Mouse (Mus musculus): ENCODE results near the gene Hmgcs1. TPM values are rescaled to one million over a fixed set of nuclear protein-coding genes. Genes with fewer than 3 reads are reported as not detected.

Hmgcs1 gene
- polyA plus RNA-seq, 1 experiment from 2014 or later = 202 TPM

GRCm38 (mm10) chr13:119712463-119712862 is 22.3 kb downstream of the Hmgcs1 start:
- Histone ChIP-seq H3K4me3 (ENCODE audit: low read length) (no peak overlapping the region), H3K4me2 (replicated peaks; ENCODE audit: low read depth, low read length) (no peak overlapping the region), H3K4me1 (ENCODE audit: insufficient read depth, low read length) (no peaks in the 10 kb centered on the region), H3K9me3 (ENCODE audit: low read length) (no peaks in the 10 kb centered on the region), H3K27me3 (ENCODE audit: insufficient read depth, low read length) (no peaks in the 10 kb centered on the region), H3K36me3 (ENCODE audit: insufficient read depth, low read length) (peaks cover 9% of the 10 kb centered on the region; the same call in 1 of the 2 replicates), H3K27ac (ENCODE audit: low read length) (no peak overlapping the region), H3K9ac (replicated peaks; ENCODE audit: low read length) (no peak overlapping the region)
- no peak for ATAC-seq (ENCODE audit: low FRiP score, low TSS enrichment)
- WGBS = 90% methylated on average over 11 of the region's 11 CpGs

- Histone ChIP-seq H3K36me3 (ENCODE audit: insufficient read depth, low read length) (peaks cover 9% of the 10 kb centered on the region; the same call in 1 of the 2 replicates), H3K9me3 (ENCODE audit: low read length) (no peaks in the 10 kb centered on the region), H3K4me2 (replicated peaks; ENCODE audit: low read depth, low read length) (no peak overlapping the region), H3K4me3 (ENCODE audit: low read length) (no peak overlapping the region), H3K27me3 (ENCODE audit: insufficient read depth, low read length) (no peaks in the 10 kb centered on the region), H3K4me1 (ENCODE audit: insufficient read depth, low read length) (no peaks in the 10 kb centered on the region), H3K9ac (replicated peaks; ENCODE audit: low read length) (no peak overlapping the region), H3K27ac (ENCODE audit: low read length) (no peak overlapping the region)
- ATAC-seq (ENCODE audit: low FRiP score, low TSS enrichment) = no peak
- 66% methylated on average over 8 of the region's 8 CpGs for WGBS
Observed at GRCm38 (mm10) chr13:119713107-119713787, 23.1 kb downstream of the Hmgcs1 start.

DNA sequence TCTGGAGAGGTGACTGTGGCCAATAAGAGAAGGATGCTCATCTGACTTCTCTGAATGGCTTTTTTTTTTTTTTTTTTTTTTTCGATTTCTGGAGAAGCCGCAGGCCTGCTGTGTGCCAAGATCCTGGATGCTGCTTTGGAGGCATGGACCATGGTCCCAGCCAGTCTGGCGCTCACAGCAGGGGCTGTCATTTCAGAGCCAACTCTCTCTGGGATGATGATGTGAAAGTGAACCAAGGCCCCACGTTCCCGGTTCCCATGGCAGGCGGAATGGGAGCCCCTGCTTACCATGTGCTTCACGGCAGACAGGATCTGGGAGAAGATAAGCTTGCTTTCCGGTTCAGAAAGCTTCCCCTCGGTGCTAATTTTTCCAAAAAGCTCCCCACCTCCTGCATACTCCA is 23.6 kb downstream of the Hmgcs1 start:
- no peak overlapping the region for H3K9ac ChIP-seq (replicated peaks; ENCODE audit: low read length)
- peaks cover 9% of the 10 kb centered on the region; the same call in 1 of the 2 replicates for H3K36me3 ChIP-seq (ENCODE audit: insufficient read depth, low read length)
- WGBS = 74% methylated on average over 9 of the region's 9 CpGs
- no peak overlapping the region for H3K4me2 ChIP-seq (replicated peaks; ENCODE audit: low read depth, low read length)
- no peaks in the 10 kb centered on the region for H3K27me3 ChIP-seq (ENCODE audit: insufficient read depth, low read length)
- no peaks in the 10 kb centered on the region for H3K4me1 ChIP-seq (ENCODE audit: insufficient read depth, low read length)
- ATAC-seq (ENCODE audit: low FRiP score, low TSS enrichment) = no peak
- no peak overlapping the region for H3K4me3 ChIP-seq (ENCODE audit: low read length)
- no peak overlapping the region for H3K27ac ChIP-seq (ENCODE audit: low read length)
- H3K9me3 ChIP-seq (ENCODE audit: low read length) = no peaks in the 10 kb centered on the region

DNA sequence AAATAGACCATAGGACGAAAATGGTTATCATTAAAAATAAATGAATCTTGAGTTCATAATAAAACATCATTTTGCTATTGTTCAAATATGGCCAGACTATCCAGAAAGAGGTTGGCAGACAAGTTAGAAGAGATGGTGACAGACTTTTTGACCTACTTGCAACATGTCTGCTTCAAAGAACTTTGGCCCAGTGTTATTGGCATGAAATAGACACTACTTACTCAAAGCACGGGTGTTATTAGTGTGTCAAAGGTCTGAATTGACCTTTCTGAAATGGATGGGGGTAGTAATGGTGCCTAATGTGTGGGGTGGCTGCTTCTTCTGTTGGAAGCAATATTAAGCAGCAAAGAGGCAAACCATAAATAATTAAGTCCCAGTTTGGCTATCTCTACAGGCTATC is 25.9 kb downstream of the Hmgcs1 start:
- no peaks in the 10 kb centered on the region for H3K36me3 ChIP-seq (ENCODE audit: insufficient read depth, low read length)
- ATAC-seq (ENCODE audit: low FRiP score, low TSS enrichment) = no peak
- H3K9me3 ChIP-seq (ENCODE audit: low read length) = no peaks in the 10 kb centered on the region
- no peaks in the 10 kb centered on the region for H3K4me1 ChIP-seq (ENCODE audit: insufficient read depth, low read length)
- no peak overlapping the region for H3K4me2 ChIP-seq (replicated peaks; ENCODE audit: low read depth, low read length)
- no peak overlapping the region for H3K9ac ChIP-seq (replicated peaks; ENCODE audit: low read length)
- no peaks in the 10 kb centered on the region for H3K27me3 ChIP-seq (ENCODE audit: insufficient read depth, low read length)
- H3K27ac ChIP-seq (ENCODE audit: low read length) = no peak overlapping the region
- WGBS = 80% methylated on average over 2 of the region's 2 CpGs
- no peak overlapping the region for H3K4me3 ChIP-seq (ENCODE audit: low read length)

DNA sequence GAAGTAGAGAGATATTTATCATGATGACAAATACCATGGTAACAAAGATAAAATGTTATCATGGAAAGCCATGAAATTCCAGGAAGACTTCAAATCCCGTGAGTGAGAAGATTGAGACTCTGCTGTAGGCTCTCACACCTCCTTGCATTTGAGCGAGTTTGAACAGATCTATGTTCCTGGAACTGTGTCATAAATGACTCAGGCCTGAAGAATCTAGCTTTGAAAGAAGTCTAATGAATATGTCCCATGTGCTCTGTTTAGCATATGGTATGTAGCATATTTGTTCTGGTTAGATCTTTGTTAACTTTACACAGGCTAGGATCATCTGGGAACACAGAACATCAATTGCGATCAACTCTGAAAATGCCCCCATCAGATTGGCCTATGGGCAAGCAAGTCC is 32.3 kb downstream of the Hmgcs1 start:
- no peak overlapping the region for H3K9ac ChIP-seq (replicated peaks; ENCODE audit: low read length)
- H3K27me3 ChIP-seq (ENCODE audit: insufficient read depth, low read length) = no peaks in the 10 kb centered on the region
- ATAC-seq (ENCODE audit: low FRiP score, low TSS enrichment) = no peak
- no peaks in the 10 kb centered on the region for H3K4me1 ChIP-seq (ENCODE audit: insufficient read depth, low read length)
- H3K9me3 ChIP-seq (ENCODE audit: low read length) = no peaks in the 10 kb centered on the region
- H3K4me2 ChIP-seq (replicated peaks; ENCODE audit: low read depth, low read length) = no peak overlapping the region
- 88% methylated on average over 3 of the region's 3 CpGs for WGBS
- no peak overlapping the region for H3K4me3 ChIP-seq (ENCODE audit: low read length)
- H3K36me3 ChIP-seq (ENCODE audit: insufficient read depth, low read length) = no peaks in the 10 kb centered on the region
- no peak overlapping the region for H3K27ac ChIP-seq (ENCODE audit: low read length)

DNA sequence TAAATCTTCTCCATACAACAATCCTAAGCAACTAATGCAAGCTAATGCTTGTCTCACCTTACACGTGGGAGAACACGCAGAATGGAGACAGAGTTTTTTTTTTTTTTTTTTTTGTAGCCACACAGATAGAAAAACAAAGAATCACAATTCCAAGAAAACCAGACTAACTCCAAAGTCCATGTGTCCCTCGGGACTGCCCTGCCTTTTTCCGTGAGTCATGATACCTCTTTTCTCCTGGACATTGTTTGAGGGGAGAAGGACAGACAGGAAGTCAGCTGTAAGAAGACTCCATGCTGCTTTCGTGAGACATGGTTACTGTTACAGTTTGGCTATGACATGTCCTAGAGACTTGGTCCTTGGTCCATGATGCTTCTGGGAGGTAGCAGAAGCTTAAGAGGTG is 33.2 kb downstream of the Hmgcs1 start:
- H3K9me3 ChIP-seq (ENCODE audit: low read length) = no peaks in the 10 kb centered on the region
- no peaks in the 10 kb centered on the region for H3K27me3 ChIP-seq (ENCODE audit: insufficient read depth, low read length)
- no peaks in the 10 kb centered on the region for H3K36me3 ChIP-seq (ENCODE audit: insufficient read depth, low read length)
- H3K4me2 ChIP-seq (replicated peaks; ENCODE audit: low read depth, low read length) = no peak overlapping the region
- H3K4me3 ChIP-seq (ENCODE audit: low read length) = no peak overlapping the region
- 66% methylated on average over 5 of the region's 5 CpGs for WGBS
- ATAC-seq (ENCODE audit: low FRiP score, low TSS enrichment) = no peak
- no peak overlapping the region for H3K27ac ChIP-seq (ENCODE audit: low read length)
- no peak overlapping the region for H3K9ac ChIP-seq (replicated peaks; ENCODE audit: low read length)
- no peaks in the 10 kb centered on the region for H3K4me1 ChIP-seq (ENCODE audit: insufficient read depth, low read length)

GRCm38 (mm10) chr13:119724541-119724940 is 34.4 kb downstream of the Hmgcs1 start:
- H3K9ac ChIP-seq (replicated peaks; ENCODE audit: low read length) = no peak overlapping the region
- H3K36me3 ChIP-seq (ENCODE audit: insufficient read depth, low read length) = no peaks in the 10 kb centered on the region
- no peak for ATAC-seq (ENCODE audit: low FRiP score, low TSS enrichment)
- H3K4me2 ChIP-seq (replicated peaks; ENCODE audit: low read depth, low read length) = no peak overlapping the region
- no peaks in the 10 kb centered on the region for H3K4me1 ChIP-seq (ENCODE audit: insufficient read depth, low read length)
- 88% methylated on average over 7 of the region's 7 CpGs for WGBS
- no peaks in the 10 kb centered on the region for H3K9me3 ChIP-seq (ENCODE audit: low read length)
- no peaks in the 10 kb centered on the region for H3K27me3 ChIP-seq (ENCODE audit: insufficient read depth, low read length)
- no peak overlapping the region for H3K27ac ChIP-seq (ENCODE audit: low read length)
- H3K4me3 ChIP-seq (ENCODE audit: low read length) = no peak overlapping the region

DNA sequence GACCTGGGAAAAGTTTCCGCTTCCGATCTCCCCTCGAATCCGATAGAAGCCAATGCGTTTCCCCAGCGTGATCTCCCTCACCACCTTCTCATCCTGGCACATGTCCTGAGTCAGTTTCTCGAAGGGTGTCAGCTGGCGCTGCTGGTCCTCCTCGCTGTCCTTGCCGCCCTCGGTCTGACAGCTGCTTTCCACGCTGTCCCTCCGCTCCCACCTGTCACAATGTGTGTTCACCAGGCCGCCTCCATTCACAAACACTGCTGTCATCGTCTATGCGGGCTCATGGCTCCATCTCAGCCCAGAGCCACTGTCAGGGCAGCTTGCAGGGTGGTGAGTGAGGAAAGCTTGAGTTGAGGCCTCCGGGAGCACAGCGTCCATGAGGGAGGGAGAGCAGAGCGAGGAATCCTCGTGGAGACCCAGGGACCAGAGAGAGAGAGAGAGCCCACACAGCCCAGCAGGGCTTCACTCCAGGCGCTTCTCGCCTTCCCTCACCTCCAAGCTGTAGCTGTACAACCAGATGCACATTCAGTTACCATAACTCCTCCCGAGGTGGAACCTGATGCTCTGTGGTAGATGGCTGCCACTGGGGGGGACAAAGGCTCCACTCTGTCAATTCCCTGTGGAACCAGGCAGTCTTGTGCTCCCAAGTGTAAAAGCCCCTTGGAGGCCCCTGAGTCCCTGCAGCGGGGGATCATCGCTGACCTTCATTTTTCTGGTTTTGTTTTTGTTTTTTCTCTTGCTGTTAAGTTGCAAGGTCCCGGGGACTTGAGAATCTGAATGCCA is 37.6 kb downstream of the Hmgcs1 start:
- Histone ChIP-seq H3K9ac (replicated peaks; ENCODE audit: low read length) (no peak overlapping the region), H3K27ac (ENCODE audit: low read length) (no peak overlapping the region), H3K4me3 (ENCODE audit: low read length) (no peak overlapping the region), H3K9me3 (ENCODE audit: low read length) (no peaks in the 10 kb centered on the region), H3K36me3 (ENCODE audit: insufficient read depth, low read length) (no peaks in the 10 kb centered on the region), H3K4me2 (replicated peaks; ENCODE audit: low read depth, low read length) (no peak overlapping the region), H3K27me3 (ENCODE audit: insufficient read depth, low read length) (no peaks in the 10 kb centered on the region), H3K4me1 (ENCODE audit: insufficient read depth, low read length) (no peaks in the 10 kb centered on the region)
- ATAC-seq (ENCODE audit: low FRiP score, low TSS enrichment) = peak; percentile 39; the same call in 1 of the 2 replicates
- 63% methylated on average over 26 of the region's 26 CpGs for WGBS

GRCm38 (mm10) chr13:119729406-119729805 is 39.2 kb downstream of the Hmgcs1 start:
- Histone ChIP-seq H3K4me3 (ENCODE audit: low read length) (no peak overlapping the region), H3K4me1 (ENCODE audit: insufficient read depth, low read length) (no peaks in the 10 kb centered on the region), H3K9me3 (ENCODE audit: low read length) (no peaks in the 10 kb centered on the region), H3K36me3 (ENCODE audit: insufficient read depth, low read length) (no peaks in the 10 kb centered on the region), H3K4me2 (replicated peaks; ENCODE audit: low read depth, low read length) (no peak overlapping the region), H3K27me3 (ENCODE audit: insufficient read depth, low read length) (no peaks in the 10 kb centered on the region), H3K27ac (ENCODE audit: low read length) (no peak overlapping the region), H3K9ac (replicated peaks; ENCODE audit: low read length) (no peak overlapping the region)
- no peak for ATAC-seq (ENCODE audit: low FRiP score, low TSS enrichment)
- 74% methylated on average over 7 of the region's 7 CpGs for WGBS

GRCm38 (mm10) chr13:119731448-119731847 is 41.3 kb downstream of the Hmgcs1 start:
- H3K9ac ChIP-seq (replicated peaks; ENCODE audit: low read length) = no peak overlapping the region
- ATAC-seq (ENCODE audit: low FRiP score, low TSS enrichment) = no peak
- no peak overlapping the region for H3K27ac ChIP-seq (ENCODE audit: low read length)
- no peaks in the 10 kb centered on the region for H3K4me1 ChIP-seq (ENCODE audit: insufficient read depth, low read length)
- WGBS = 24% methylated on average over 6 of the region's 6 CpGs
- H3K4me2 ChIP-seq (replicated peaks; ENCODE audit: low read depth, low read length) = no peak overlapping the region
- no peak overlapping the region for H3K4me3 ChIP-seq (ENCODE audit: low read length)
- H3K9me3 ChIP-seq (ENCODE audit: low read length) = no peaks in the 10 kb centered on the region
- no peaks in the 10 kb centered on the region for H3K36me3 ChIP-seq (ENCODE audit: insufficient read depth, low read length)
- H3K27me3 ChIP-seq (ENCODE audit: insufficient read depth, low read length) = no peaks in the 10 kb centered on the region

Data from kidney, embryonic 16.5 days (tissue).